Mouse (Mus musculus): ENCODE data around the gene Cox7a2. TPM values are rescaled to one million over a fixed set of nuclear protein-coding genes. Genes with fewer than 3 reads are reported as not detected.

Cox7a2 gene
- polyA plus RNA-seq, 1 experiment from 2014 or later, result 735 TPM

DNA sequence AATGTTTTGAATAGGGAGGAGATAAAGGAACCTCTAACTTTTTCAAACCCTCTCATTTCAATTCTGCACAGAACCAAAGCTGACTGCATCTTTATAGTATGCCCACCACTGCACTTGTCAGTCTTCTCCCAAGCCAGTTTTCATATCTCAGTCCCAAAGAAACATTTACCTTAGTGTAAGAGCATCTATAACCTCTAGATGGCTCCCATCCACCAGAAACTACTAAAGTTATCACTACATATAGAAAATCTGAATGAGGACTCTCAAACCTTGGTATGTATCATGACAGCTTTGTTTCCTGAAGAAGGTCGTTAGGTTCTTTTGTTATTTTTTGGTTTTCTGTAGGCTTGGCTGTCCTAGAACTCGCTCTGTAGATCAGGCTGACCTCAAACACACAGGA lies 19.7 kb upstream of the Cox7a2 start:
- Histone ChIP-seq H3K27ac (replicated peaks) (no peak overlapping the region), H3K9me3 (no peaks in the 10 kb centered on the region), H3K27me3 (no peaks in the 10 kb centered on the region), H3K9ac (replicated peaks) (no peak overlapping the region), H3K4me1 (peaks cover 2% of the 10 kb centered on the region; the same call in 1 of the 2 replicates), H3K36me3 (peaks cover 8% of the 10 kb centered on the region), H3K4me2 (replicated peaks) (no peak overlapping the region), H3K4me3 (no peak overlapping the region)
- no peak for ATAC-seq (replicated peaks)
- 66% methylated on average over 2 of the region's 2 CpGs for WGBS

DNA sequence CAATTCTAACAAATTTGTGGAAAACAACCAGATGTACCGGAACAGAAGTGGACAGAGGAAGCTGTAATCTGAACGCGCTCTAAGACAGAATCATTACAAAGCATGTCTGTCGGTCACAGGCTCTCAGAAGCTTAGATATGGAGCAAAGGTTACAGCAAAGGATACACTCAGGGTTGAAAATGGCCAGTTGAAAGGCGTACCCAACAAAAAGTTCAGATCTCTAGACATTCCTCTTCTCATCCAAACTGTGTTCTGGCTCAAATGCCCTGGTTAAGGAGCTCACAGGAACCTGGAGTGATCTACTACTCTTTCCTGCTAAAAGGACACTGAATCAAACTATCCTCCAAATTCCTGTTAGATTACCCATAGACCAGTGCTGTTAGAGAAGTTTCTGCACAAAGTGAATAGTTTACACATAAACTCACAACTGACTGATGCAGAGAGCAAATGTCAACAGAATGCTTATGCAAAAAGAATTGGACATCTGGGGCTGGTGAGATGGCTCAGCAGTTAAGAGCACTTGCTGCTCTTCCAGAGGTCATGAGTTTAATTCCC lies 7.4 kb upstream of the Cox7a2 start:
- whole genome bisulfite sequencing, result 95% methylated on average over 5 of the region's 5 CpGs

DNA sequence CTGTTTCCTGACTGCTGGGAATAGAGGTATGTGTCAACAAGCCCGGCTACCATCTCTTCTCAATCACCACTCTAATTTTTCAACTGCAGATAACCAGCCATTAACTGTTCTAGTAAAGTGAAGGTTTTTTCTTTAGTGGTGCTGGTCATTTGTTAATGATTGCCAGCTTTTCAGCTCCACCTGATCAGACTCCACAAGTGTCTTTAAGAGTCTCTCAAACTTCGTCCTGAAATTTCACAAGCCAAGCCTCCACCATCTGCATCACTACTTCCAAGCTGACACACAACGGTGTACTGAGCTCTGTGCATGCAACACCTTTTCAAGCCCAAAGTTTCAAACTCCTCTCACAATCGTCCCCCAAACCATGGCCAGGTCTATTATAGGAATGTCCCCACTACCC lies 5.7 kb upstream of the Cox7a2 start:
- peaks cover 4% of the 10 kb centered on the region; the same call in 1 of the 2 replicates for H3K4me1 ChIP-seq
- H3K4me2 ChIP-seq (replicated peaks), result no peak overlapping the region
- H3K27me3 ChIP-seq, result no peaks in the 10 kb centered on the region
- H3K4me3 ChIP-seq, result no peak overlapping the region
- no peak for ATAC-seq (replicated peaks)
- 93% methylated on average over 4 of the region's 4 CpGs for WGBS
- no peaks in the 10 kb centered on the region for H3K9me3 ChIP-seq
- no peak overlapping the region for H3K27ac ChIP-seq (replicated peaks)
- H3K36me3 ChIP-seq, result no peaks in the 10 kb centered on the region
- no peak overlapping the region for H3K9ac ChIP-seq (replicated peaks)

More for the DNA sequence above, 7.4 kb upstream of the Cox7a2 start:
- no peak for ATAC-seq (replicated peaks)
- no peak overlapping the region for H3K27ac ChIP-seq (replicated peaks)
- no peak overlapping the region for H3K4me2 ChIP-seq (replicated peaks)
- H3K27me3 ChIP-seq, result no peaks in the 10 kb centered on the region
- H3K4me3 ChIP-seq, result no peak overlapping the region
- H3K4me1 ChIP-seq, result no peaks in the 10 kb centered on the region
- H3K9ac ChIP-seq (replicated peaks), result no peak overlapping the region
- peaks cover 4% of the 10 kb centered on the region; the same call in 1 of the 2 replicates for H3K36me3 ChIP-seq
- no peaks in the 10 kb centered on the region for H3K9me3 ChIP-seq

DNA sequence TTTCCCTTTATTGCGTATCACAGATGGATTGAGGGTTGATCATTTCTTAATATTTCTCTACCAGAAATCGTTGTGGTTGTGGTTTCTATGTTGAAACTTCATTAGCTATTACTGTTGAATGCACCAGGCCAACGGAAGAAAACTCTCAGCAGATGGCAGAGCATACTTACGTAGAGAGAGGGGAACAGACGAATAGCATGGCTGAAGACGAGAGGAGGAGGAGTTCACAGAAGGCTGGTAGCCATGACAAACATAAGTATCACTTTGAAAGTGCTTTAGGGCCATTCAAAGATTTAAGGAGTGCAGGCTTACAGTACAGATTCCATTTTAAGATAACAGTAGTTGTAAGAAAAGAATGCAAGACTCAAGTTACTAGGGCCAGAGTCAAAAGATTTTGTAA lies 2.8 kb upstream of the Cox7a2 start:
- Histone ChIP-seq H3K9ac (replicated peaks) (no peak overlapping the region), H3K27ac (replicated peaks) (no peak overlapping the region), H3K4me3 (no peak overlapping the region), H3K4me1 (peaks cover 22% of the 10 kb centered on the region), H3K36me3 (peaks cover 3% of the 10 kb centered on the region), H3K4me2 (replicated peaks) (no peak overlapping the region), H3K9me3 (no peaks in the 10 kb centered on the region), H3K27me3 (no peaks in the 10 kb centered on the region)
- 81% methylated on average over 6 of the region's 6 CpGs for WGBS
- ATAC-seq (replicated peaks), result no peak

DNA sequence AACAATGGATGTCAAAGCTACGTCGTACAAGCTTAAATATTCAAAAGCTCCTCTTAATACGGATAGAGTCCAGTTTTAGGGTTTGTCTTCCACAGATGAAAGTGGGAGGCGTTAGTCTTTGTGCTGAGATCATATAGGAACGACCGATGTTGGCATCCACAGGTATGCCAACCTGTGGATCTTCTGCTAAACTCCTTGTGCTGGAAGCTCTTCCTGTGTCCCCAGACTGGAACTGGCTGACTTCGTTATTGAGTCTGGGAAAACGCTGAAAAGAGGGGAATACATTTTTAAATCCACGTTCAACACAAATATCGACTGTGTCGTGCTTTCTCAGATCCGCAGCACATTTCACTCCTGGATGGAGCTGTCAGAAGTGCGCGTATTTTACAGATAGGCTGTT lies 398 bp upstream of the Cox7a2 start:
- peak; percentile 60; the same call in 1 of the 2 replicates for ATAC-seq (replicated peaks)
- Histone ChIP-seq H3K4me2 (replicated peaks) (peak overlapping the region; percentile 74), H3K9ac (replicated peaks) (peak overlapping the region; percentile 61), H3K27me3 (no peaks in the 10 kb centered on the region), H3K36me3 (peaks cover 18% of the 10 kb centered on the region), H3K27ac (replicated peaks) (peak overlapping the region; percentile 89), H3K4me3 (peak overlapping the region; percentile 88), H3K4me1 (peaks cover 23% of the 10 kb centered on the region), H3K9me3 (no peaks in the 10 kb centered on the region)
- WGBS, result 6% methylated on average over 14 of the region's 14 CpGs

DNA sequence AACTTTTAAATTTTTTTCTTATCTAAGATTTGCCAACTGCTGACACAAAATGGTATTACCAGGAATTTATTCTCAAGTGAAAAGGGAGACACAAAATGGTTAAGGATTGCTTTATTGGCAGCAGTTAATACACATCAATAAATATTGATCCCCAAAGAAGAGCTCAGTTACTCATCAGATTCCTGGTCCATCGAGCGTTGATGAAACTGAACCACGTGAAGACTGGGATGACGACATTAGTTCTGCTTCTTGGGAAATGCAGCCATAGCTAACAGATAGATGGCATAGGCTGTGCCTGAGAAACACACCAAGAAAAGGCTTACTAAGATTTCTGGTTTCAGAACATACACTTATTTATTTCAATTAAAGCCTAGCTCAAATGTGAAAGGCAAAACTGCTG lies 4.4 kb downstream of the Cox7a2 start:
- Histone ChIP-seq H3K27me3 (no peaks in the 10 kb centered on the region), H3K27ac (replicated peaks) (no peak overlapping the region), H3K9ac (replicated peaks) (no peak overlapping the region), H3K4me3 (no peak overlapping the region), H3K4me2 (replicated peaks) (no peak overlapping the region), H3K9me3 (no peaks in the 10 kb centered on the region), H3K4me1 (peaks cover 19% of the 10 kb centered on the region), H3K36me3 (peaks cover 39% of the 10 kb centered on the region)
- WGBS, result 96% methylated on average over 4 of the region's 4 CpGs
- ATAC-seq (replicated peaks), result no peak

DNA sequence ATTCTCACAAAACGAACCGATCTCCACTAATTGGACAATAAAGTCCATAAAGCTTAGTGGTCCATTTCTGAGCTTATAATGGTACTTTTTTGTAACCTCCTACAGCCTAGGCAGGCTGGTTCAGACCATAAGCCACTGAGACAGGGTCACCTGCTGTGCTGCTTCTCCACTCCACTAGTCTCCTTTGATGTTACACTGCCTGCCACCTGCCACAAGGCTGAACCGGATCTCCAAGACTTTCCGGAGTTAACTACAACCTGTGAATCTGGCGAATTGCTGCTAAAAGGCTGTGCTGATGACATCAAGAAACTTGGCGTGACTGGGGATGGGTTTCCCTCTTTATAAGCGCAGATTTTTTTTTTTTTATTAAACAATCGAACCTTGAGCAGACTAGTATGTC lies 7.8 kb downstream of the Cox7a2 start:
- WGBS, result 82% methylated on average over 8 of the region's 8 CpGs

DNA sequence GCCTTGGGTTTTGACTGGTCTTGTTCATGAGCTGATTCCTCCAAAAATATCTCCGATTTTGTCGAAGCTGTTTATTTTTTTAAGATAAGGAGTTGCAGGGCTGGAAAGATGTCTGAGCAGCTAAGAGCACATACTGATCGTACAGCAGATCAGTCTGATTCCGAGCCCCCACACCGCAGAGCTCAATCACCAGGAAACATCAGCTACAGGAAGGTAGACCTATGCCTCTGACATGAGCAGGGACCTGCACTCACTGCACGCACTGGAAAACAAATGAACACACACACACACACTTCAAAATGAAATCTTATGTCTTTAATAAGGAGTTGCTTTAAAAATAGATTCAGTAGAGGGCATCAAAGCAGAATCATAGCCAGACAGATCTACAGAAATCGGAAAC lies 9.0 kb downstream of the Cox7a2 start:
- Histone ChIP-seq H3K27me3 (no peaks in the 10 kb centered on the region), H3K36me3 (peaks cover 28% of the 10 kb centered on the region), H3K4me3 (no peak overlapping the region), H3K4me2 (replicated peaks) (no peak overlapping the region), H3K9ac (replicated peaks) (no peak overlapping the region), H3K4me1 (no peaks in the 10 kb centered on the region), H3K27ac (replicated peaks) (no peak overlapping the region), H3K9me3 (no peaks in the 10 kb centered on the region)
- 94% methylated on average over 7 of the region's 7 CpGs for WGBS
- no peak for ATAC-seq (replicated peaks)

More for the DNA sequence above, 7.8 kb downstream of the Cox7a2 start:
- no peak overlapping the region for H3K4me3 ChIP-seq
- no peaks in the 10 kb centered on the region for H3K27me3 ChIP-seq
- no peaks in the 10 kb centered on the region for H3K9me3 ChIP-seq
- no peak overlapping the region for H3K4me2 ChIP-seq (replicated peaks)
- peaks cover 32% of the 10 kb centered on the region for H3K36me3 ChIP-seq
- ATAC-seq (replicated peaks), result no peak
- no peaks in the 10 kb centered on the region for H3K4me1 ChIP-seq
- no peak overlapping the region for H3K27ac ChIP-seq (replicated peaks)
- H3K9ac ChIP-seq (replicated peaks), result no peak overlapping the region

DNA sequence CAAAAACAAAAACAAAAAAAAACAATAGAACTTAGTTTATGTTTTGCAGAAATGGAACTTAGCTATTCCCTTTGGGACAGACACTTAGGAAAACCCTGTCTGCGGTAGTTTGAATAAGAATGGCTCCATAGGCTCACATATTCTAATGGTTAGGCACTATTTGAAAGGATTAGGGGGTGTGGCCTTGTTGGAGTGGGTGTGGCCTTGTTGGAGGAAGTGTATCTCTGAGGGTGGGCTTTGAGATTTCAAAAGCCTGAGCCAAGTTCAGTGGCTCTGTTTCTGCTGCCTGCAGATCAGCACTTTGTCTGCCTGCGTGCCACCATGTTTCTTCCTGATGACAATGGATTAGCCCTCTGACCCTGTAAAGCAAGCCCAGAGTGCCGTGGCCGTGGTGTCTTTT lies 14.6 kb downstream of the Cox7a2 start:
- no peak overlapping the region for H3K9ac ChIP-seq (replicated peaks)
- no peak overlapping the region for H3K4me3 ChIP-seq
- no peaks in the 10 kb centered on the region for H3K9me3 ChIP-seq
- WGBS, result 46% methylated on average over 4 of the region's 4 CpGs
- H3K4me1 ChIP-seq, result no peaks in the 10 kb centered on the region
- no peak for ATAC-seq (replicated peaks)
- H3K36me3 ChIP-seq, result no peaks in the 10 kb centered on the region
- no peaks in the 10 kb centered on the region for H3K27me3 ChIP-seq
- H3K27ac ChIP-seq (replicated peaks), result no peak overlapping the region
- H3K4me2 ChIP-seq (replicated peaks), result no peak overlapping the region

DNA sequence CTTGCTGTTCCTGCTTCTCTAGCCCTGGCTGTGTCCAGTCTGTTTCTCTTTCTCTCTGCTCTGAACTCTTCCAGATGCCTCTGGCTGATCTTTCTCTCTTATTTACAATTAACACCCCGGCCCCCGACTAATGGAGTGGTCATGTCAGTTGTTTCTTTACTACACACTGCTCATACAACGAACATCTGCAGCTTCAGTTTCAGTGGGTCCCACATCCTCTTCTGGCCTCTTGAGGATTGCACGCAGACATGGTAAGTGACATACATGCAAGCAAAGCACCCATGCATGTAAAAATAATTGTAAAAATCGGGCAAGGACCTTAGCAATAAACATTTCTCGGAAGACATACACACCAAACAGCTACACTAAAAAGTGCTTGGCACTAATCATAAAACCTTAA lies 24.1 kb downstream of the Cox7a2 start:
- ATAC-seq (replicated peaks), result no peak
- WGBS, result 90% methylated on average over 6 of the region's 6 CpGs
- no peak overlapping the region for H3K4me2 ChIP-seq (replicated peaks)
- no peak overlapping the region for H3K9ac ChIP-seq (replicated peaks)
- H3K27ac ChIP-seq (replicated peaks), result no peak overlapping the region
- H3K4me3 ChIP-seq, result no peak overlapping the region
- H3K36me3 ChIP-seq, result no peaks in the 10 kb centered on the region
- H3K27me3 ChIP-seq, result no peaks in the 10 kb centered on the region
- H3K9me3 ChIP-seq, result no peaks in the 10 kb centered on the region
- no peaks in the 10 kb centered on the region for H3K4me1 ChIP-seq

DNA sequence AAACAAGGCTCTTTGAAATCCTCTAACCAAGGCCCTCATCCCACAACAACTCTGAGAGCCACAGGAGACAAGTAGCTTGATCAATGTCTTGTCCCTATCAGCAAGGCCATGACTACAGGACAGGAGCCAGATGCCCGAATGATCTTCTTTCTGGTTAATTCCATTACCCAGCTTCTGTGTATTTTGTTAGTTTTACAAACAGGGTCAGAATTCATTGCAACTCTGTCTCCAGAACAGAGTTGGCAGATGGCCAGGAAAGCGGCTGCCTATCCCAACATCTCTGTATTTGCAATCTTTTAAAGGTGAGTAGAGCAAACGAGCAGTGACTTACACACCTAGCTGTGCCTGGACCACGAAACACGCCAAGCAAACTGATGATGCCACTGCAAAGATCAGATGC lies 29.4 kb downstream of the Cox7a2 start:
- H3K27me3 ChIP-seq, result no peaks in the 10 kb centered on the region
- H3K9me3 ChIP-seq, result no peaks in the 10 kb centered on the region
- H3K9ac ChIP-seq (replicated peaks), result no peak overlapping the region
- H3K36me3 ChIP-seq, result no peaks in the 10 kb centered on the region
- 78% methylated on average over 5 of the region's 5 CpGs for WGBS
- no peak overlapping the region for H3K4me3 ChIP-seq
- H3K4me2 ChIP-seq (replicated peaks), result no peak overlapping the region
- ATAC-seq (replicated peaks), result no peak
- H3K27ac ChIP-seq (replicated peaks), result no peak overlapping the region
- no peaks in the 10 kb centered on the region for H3K4me1 ChIP-seq

DNA sequence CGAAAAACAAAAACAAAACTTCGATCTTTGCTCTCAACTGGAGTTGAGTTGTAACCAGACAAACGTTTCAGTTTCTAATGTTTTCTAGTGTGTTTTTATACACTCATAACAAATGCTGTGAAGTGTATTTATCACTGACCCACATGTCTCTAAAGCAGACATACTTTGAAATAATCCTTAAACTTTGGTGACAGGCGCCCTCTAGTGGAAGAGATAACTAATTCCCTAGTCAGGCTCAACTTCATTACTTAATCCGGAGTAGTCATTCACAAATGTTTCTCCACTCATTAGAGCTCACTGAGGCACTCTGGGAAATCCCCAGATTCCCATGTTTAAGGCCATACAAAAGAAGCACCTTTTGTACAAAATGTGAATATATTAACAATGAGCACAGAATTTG lies 36.6 kb downstream of the Cox7a2 start:
- Histone ChIP-seq H3K36me3 (no peaks in the 10 kb centered on the region), H3K27me3 (peaks cover 24% of the 10 kb centered on the region), H3K4me2 (replicated peaks) (no peak overlapping the region), H3K4me3 (no peak overlapping the region), H3K27ac (replicated peaks) (no peak overlapping the region), H3K4me1 (peaks cover 19% of the 10 kb centered on the region), H3K9ac (replicated peaks) (no peak overlapping the region), H3K9me3 (no peaks in the 10 kb centered on the region)
- 36% methylated on average over 5 of the region's 5 CpGs for WGBS
- no peak for ATAC-seq (replicated peaks)

DNA sequence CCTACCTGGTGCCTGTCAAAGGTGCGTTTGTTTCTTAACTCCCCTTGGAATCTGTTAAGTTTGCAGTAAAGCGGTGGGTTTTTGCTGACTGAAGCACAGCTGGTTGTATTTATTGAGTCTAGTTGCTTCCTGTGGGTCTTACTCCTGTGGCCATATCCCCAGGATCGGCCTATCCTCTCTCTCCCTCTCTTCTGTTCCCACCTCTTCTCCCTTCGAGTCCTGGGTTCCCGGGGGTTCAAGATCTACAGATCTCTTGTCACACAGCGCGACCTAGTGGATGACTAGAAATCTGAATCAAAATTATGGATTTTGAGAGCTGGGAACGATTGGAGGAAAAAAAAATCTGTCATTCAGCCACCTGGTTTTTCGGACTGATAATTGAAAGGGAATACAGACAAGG lies 38.6 kb downstream of the Cox7a2 start:
- ATAC-seq (replicated peaks), result no peak
- 8% methylated on average over 9 of the region's 9 CpGs for WGBS

More for the DNA sequence above, 38.6 kb downstream of the Cox7a2 start:
- H3K36me3 ChIP-seq, result no peaks in the 10 kb centered on the region
- H3K27ac ChIP-seq (replicated peaks), result no peak overlapping the region
- peaks cover 35% of the 10 kb centered on the region for H3K4me1 ChIP-seq
- H3K4me3 ChIP-seq, result no peak overlapping the region
- H3K4me2 ChIP-seq (replicated peaks), result 0 out of 2 replicates have a peak overlapping the region, but pooled peaks have one; percentile 9
- H3K9ac ChIP-seq (replicated peaks), result no peak overlapping the region
- no peaks in the 10 kb centered on the region for H3K9me3 ChIP-seq
- peaks cover 31% of the 10 kb centered on the region for H3K27me3 ChIP-seq
